Mouse (Mus musculus) neutrophil, adult 83 days (primary cell): Measurements from ENCODE around the gene Olfr1361. TPM values are rescaled to one million over a fixed set of nuclear protein-coding genes. Genes with fewer than 3 reads are reported as not detected.

Experiments
- total RNA-seq, 2 experiments: library from RNA; stranded (reverse); gene quantifications; one replicate each; pipeline ENCODE4 v1.2.4; 2023

The Olfr1361 gene
- not detected for total RNA-seq

DNA sequence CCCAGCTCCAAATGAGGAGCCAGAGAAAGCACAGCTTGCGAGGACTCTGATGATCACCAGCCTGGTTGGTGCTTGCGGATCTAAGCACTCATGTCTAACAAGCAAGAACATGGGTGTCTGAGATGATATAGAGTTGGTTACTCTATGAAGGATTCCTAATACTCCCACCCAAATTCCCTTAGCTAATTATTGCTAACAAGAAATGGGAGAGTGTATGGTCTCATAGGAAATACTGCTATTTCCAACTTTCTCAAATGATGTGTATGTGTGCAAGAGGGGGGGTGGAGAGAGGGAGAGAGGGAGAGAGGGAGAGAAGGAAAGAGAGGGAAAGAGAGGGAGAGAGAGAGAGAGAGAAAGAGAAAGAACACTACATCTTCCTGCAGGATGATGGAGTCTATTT is at the start of gene Olfr1361:
Olfr1361 (minus strand) TSS at position 101 of the 400 bp plus-strand sequence.

DNA sequence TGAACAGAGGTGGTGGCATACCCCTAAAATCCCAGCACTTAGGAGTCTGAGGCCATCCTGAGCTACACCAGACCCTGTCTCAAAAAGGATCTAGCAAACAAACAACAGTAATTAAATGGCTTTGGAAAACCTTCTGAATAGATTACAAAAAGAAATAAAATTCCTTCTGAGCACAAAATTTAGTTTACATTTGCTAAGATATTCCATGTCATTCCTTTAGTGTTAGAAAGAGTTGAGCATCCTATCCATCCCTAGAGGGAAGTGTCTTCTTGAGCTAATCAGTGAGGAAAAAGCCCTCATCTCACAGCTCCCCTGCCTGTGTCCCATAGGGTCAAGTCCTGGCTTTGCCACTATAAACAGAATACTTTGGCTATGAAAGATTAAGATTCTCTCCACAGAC is 34.6 kb upstream of the Olfr1361 start, which contains the start of gene Olfr1359:
Olfr1359 (plus strand) TSS at position 301 of the 400 bp plus-strand sequence.

DNA sequence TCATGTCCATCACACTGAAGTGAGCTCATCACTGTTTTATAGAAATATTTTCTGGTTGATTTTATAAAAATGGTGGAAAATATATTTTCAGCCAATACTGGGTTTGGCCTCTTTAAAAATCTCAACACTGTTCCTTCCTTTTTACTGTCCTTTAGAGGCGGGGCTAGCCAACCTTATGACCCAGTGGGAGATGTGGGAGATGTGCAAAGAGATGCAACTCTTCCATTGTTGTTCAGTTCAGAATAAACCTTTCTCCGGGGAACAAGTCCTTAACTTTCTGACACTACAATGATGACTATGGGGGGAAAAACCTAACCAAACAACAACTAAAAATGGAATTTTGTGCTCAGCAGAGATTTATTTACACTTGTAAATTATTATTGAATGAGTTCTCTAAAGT is 14.1 kb upstream of the Olfr1361 start, which contains the start of gene Olfr1360:
Olfr1360 (minus strand) TSS at position 101 of the 400 bp plus-strand sequence.

DNA sequence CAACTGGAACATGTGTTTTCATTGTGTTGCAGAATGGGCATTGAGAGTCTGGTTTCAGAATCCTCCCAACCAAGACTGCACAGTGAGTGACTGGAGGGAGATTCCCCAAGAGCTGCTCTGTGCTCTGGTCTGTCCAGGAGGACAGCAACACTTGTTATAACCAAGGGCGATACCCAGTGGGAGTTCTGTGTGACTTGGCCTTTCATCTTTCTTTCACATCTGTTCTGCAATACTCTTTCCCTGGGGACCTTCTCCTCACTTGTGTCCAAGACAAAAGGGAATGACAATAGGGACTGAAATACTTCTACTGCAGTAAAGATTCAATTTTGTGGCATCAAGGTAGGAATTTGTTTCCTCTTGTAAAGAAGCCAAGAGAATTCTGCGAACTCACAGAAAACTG is 20.8 kb downstream of the Olfr1361 start, which contains the start of gene Olfr11:
Olfr11 (minus strand) TSS at position 101 of the 400 bp plus-strand sequence.

DNA sequence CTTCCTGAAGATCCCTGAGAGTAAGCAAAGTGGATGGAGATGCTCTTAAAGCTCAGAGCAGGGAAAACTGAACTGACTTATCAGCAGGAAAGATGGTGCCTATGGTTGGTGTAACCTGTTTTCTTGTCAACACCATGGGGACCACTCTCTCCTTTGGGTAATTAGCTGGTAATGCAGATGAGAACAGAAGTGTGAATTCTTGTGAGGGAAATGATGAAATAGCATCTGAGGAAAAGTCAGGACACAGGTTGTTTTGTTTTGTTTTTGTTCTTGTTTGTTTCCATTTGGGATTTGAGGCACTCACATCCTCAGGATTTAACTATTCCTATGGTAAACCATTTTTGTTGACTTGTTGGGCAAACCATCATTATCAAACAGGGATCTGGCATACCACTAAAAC is 49.3 kb downstream of the Olfr1361 start, which contains the start of gene Olfr1362:
Olfr1362 (minus strand) TSS at position 101 of the 400 bp plus-strand sequence.

Other genes starting within 250 kb of the Olfr1361 start
- not detected for gene Pgbd1, start 222.3 kb downstream of the Olfr1361 start, total RNA-seq
- gene Zscan26, start 209.7 kb downstream of the Olfr1361 start, total RNA-seq: 1 to 10 TPM; 8.4 to 9.1 TPM
- not detected for gene Nkapl, start 194.9 kb downstream of the Olfr1361 start, total RNA-seq
- under 1 TPM in 1 of 2 experiments, not detected in 1; 0.22 TPM for gene Zkscan4, start 184.5 kb downstream of the Olfr1361 start, total RNA-seq
- not detected for gene Gm10065, start 183.9 kb downstream of the Olfr1361 start, total RNA-seq
- gene AK157302, start 168.2 kb downstream of the Olfr1361 start, total RNA-seq: 1 to 10 TPM; 2.4 to 2.7 TPM
- gene Gm11273, start 162.0 kb downstream of the Olfr1361 start, total RNA-seq: 10 to 100 TPM; 11.5 to 12.9 TPM
- gene Zkscan8, start 132.3 kb downstream of the Olfr1361 start, total RNA-seq: 1 to 10 TPM; 2.4 to 3.9 TPM
- gene Olfr1366, start 120.6 kb downstream of the Olfr1361 start, total RNA-seq: not detected
- not detected for gene Olfr1535, start 103.5 kb downstream of the Olfr1361 start, total RNA-seq
- not detected for gene Olfr1364, start 81.6 kb downstream of the Olfr1361 start, total RNA-seq
- gene Olfr1362, start 49.4 kb downstream of the Olfr1361 start, total RNA-seq: not detected
- gene Olfr11, start 20.9 kb downstream of the Olfr1361 start, total RNA-seq: not detected
- gene Olfr1360, start 14.0 kb upstream of the Olfr1361 start, total RNA-seq: not detected
- gene Olfr1359, start 34.7 kb upstream of the Olfr1361 start, total RNA-seq: not detected
- gene Hist1h2bl, start 52.8 kb upstream of the Olfr1361 start, total RNA-seq: 1,000 to 10,000 TPM; 1,112 to 1,155 TPM
- 100 to 1,000 TPM; 381 to 445 TPM for gene Hist1h2ai, start 53.0 kb upstream of the Olfr1361 start, total RNA-seq
- 1,000 to 10,000 TPM; 1,706 to 1,716 TPM for gene Hist1h3h, start 54.3 kb upstream of the Olfr1361 start, total RNA-seq
- gene Hist1h2bm, start 58.7 kb upstream of the Olfr1361 start, total RNA-seq: 100 to 1,000 TPM; 312 to 338 TPM
- 100 to 1,000 TPM; 189 to 204 TPM for gene Hist1h4j, start 71.7 kb upstream of the Olfr1361 start, total RNA-seq
- gene Hist1h4k, start 87.1 kb upstream of the Olfr1361 start, total RNA-seq: 1,000 to 10,000 TPM; 2,442 to 2,952 TPM
- gene Hist1h2ak, start 90.4 kb upstream of the Olfr1361 start, total RNA-seq: 100 to 1,000 TPM; 484 to 517 TPM
- gene Hist1h2bn, start 90.7 kb upstream of the Olfr1361 start, total RNA-seq: 100 to 1,000 TPM; 773 to 822 TPM
- gene Hist1h1b, start 117.2 kb upstream of the Olfr1361 start, total RNA-seq: 100 to 1,000 TPM; 670 to 767 TPM
- 1,000 to 10,000 TPM; 1,415 to 1,653 TPM for gene Hist1h3i, start 120.0 kb upstream of the Olfr1361 start, total RNA-seq
- 100 to 1,000 TPM; 208 to 211 TPM for gene Hist1h2an, start 123.8 kb upstream of the Olfr1361 start, total RNA-seq
- 100 to 1,000 TPM; 541 to 563 TPM for gene Hist1h2bp, start 124.1 kb upstream of the Olfr1361 start, total RNA-seq
- gene Hist1h2bq, start 146.8 kb upstream of the Olfr1361 start, total RNA-seq: 1,000 to 10,000 TPM; 1,187 to 1,287 TPM
- gene Hist1h2ao, start 147.1 kb upstream of the Olfr1361 start, total RNA-seq: 1,000 to 10,000 TPM; 2,421 to 2,630 TPM
- gene Hist1h4m, start 148.4 kb upstream of the Olfr1361 start, total RNA-seq: 1,000 to 10,000 TPM; 1,420 to 1,801 TPM
- gene Hist1h4n, start 168.8 kb upstream of the Olfr1361 start, total RNA-seq: 1,000 to 10,000 TPM in 1 of 2 experiments, 100 to 1,000 TPM in 1; 619 to 1,159 TPM
- 100 to 1,000 TPM; 551 to 589 TPM for gene Hist1h2ap, start 170.1 kb upstream of the Olfr1361 start, total RNA-seq
- 1,000 to 10,000 TPM; 1,190 to 1,308 TPM for gene Hist1h2br, start 170.4 kb upstream of the Olfr1361 start, total RNA-seq